Mouse (Mus musculus) c-Kit-positive CD71-positive TER-119-positive erythroid progenitor cells, embryonic 14.5 days (primary cell): ENCODE data around the gene Sppl2a.
A peak's percentile ranks its signal among the peaks of the same experiment; 100 is the strongest.
"Not testable (repeated sequence)": the region's sequence is repeated elsewhere in the genome, so short reads cannot be mapped to it uniquely, and the experiment has no call there.

Experiments
- DNase-seq: peaks from one replicate; pipeline ENCODE4 v3.0.0-alpha.2; 2013; ENCODE audit warnings: low spot score

The Sppl2a gene

GRCm38 (mm10) chr2:126932897-126933641 is at the start of gene Sppl2a:
TSS of gene Sppl2a (minus strand) at chr2:126933235.
- DNase-seq = peak; percentile 75

- DNase-seq = no peak
These were observed 44.4 kb upstream of the Sppl2a start for GRCm38 (mm10) chr2:126977428-126977827.

DNA sequence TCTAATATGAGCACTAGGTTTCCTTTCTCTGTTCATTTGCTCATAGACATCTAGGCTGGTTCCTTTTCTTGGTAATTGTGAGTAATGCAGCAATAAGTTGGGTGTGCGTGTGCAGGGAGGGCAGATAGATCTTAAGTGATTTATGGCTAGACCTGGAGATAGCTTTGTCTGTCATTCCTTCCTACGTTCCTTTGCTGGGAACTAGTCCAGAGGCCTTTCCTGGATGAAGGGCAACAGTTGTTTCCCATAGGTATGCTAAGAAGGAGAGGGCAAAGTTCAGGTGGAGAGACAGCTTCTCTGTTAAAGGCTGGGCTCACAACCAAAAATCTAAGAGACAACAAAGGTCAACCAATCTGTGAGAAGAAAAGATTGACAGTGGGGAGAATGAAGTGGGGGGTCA is 28.7 kb upstream of the Sppl2a start:
- no peak for DNase-seq

- no peak for DNase-seq
These were observed 22.6 kb upstream of the Sppl2a start for GRCm38 (mm10) chr2:126955671-126956070.

DNA sequence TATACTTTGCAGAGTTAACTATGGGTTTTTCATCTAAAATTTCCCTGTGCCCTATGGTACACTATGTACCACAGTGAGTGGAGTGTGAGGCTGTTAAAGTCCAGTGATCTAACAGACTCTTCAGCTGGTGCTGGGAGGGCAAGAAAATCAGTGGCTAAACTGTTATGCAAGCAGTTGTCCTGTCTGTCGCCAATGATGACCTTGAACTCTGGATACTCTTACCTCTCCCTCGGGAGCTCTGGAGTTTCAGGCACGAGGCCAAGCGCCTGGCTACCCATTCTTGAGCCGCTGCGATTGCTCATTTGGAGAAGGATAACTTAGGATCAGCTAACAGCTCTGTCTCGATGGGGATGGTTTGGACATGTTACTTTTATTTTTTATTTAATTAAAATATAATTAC is 18.1 kb upstream of the Sppl2a start:
- DNase-seq = no peak

DNA sequence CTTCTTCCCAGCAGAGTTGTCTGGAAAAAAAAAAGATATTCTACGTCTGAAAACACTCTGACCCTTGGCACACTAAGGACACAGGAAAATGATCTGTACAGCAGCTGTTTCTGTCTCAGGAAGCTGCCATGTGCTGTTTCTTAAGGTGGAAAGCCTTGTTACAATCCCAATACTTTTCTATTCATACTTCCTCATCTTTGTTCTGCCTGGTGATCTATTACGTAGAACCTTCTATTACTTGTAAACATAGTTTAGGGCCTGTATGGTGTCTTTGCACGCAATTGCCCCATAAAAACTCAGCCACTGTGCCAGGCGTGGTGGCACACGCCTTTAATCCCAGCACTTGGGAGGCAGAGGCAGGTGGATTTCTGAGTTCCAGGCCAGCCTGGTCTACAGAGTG is 17.4 kb upstream of the Sppl2a start:
- no peak for DNase-seq

GRCm38 (mm10) chr2:126949856-126950255 is 16.8 kb upstream of the Sppl2a start:
- no peak for DNase-seq

GRCm38 (mm10) chr2:126949297-126949696 is 16.3 kb upstream of the Sppl2a start:
- DNase-seq = not testable (repeated sequence)

GRCm38 (mm10) chr2:126948231-126948630 is 15.2 kb upstream of the Sppl2a start:
- no peak for DNase-seq

GRCm38 (mm10) chr2:126947646-126948045 is 14.6 kb upstream of the Sppl2a start:
- DNase-seq = no peak

DNA sequence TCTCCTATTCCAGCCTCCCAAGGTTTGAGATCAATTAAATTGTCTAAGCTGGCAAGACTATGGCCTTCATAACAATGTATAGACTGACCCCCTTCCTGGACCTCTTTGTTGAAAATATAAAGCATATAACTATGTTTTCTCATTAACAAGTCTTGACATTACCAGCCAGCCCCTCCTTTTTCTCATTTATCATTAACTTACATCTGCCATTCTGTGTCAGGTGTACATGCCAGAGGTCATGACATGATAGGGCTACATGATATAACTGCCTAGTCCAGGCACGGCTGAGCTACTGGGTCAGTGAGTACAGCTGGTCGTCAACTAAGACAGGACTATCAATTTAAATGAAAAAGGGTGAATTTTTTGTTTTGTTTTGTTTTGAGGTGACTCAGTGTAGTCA is 10.2 kb upstream of the Sppl2a start:
- DNase-seq = no peak

DNA sequence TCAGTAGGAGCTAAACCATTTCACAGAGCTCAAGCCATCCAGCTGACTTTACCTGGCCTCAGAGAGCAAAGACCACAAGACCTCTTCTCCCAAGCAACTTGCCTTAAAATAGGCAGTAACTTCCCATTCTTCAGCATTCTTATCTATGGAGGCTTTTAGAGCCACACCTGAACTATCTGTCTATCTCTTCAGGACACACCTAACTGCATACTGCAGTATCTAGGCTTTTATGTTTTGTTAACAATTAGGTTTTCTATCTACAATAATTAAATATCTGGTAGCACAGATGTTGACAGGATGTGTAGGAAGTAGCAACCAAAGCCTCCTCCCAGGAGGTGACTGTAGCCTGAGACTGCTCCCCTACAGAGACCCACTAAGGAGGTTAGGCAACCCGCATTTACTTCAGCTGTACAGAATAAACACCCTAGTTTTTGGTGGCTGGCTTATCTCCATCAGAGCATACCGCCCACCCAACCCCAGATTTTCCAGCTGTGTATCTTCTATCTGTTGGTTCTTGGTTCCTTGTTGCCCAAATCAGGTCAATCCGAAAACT is 7.4 kb upstream of the Sppl2a start:
- DNase-seq = no peak

GRCm38 (mm10) chr2:126938069-126938468 is 5.0 kb upstream of the Sppl2a start:
- DNase-seq = no peak

DNA sequence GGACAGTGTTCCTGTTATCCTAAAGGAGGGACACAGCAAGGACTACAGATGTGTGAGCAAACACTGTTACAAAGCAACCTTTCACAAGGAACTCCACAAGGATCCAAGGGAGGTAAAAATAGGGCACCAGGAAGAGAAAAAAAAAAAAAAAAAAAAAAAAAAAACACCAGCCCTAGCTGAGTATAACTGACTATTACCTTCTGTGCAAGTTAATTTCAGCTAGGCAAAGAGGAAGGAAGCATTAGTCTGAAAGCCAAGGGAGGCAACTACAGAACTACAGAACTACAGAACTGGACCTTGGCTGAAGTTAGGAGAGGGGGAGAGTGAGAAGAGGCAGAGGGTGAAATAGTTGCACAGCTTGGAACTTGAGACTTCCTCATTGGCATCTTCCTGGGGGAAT is 886 bp upstream of the Sppl2a start:
- DNase-seq = no peak

GRCm38 (mm10) chr2:126932261-126932896 is 656 bp downstream of the Sppl2a start:
- DNase-seq = peak; percentile 25

DNA sequence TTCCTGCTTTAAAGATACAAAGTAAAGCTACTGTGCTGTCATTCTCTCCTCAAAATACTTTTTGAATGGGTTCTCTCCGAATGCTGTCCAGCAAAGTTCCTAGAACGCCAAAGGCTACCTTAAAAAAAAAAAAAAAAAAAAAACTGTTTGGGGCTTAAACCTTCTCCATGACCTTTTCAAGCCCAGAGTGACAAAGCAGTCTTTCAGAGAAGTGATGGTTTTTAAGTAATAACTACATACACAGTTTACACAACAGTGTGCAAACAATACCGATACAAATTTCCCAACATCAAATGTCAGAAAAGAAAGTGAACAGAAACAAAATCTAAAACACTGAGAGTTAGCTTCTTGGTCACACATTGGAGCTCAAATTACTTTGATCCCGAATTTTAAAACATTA is 1.3 kb downstream of the Sppl2a start:
- DNase-seq = no peak

GRCm38 (mm10) chr2:126928681-126929080 is 4.4 kb downstream of the Sppl2a start:
- DNase-seq = no peak

- no peak for DNase-seq
These were observed 12.5 kb downstream of the Sppl2a start for GRCm38 (mm10) chr2:126920358-126921060.

DNA sequence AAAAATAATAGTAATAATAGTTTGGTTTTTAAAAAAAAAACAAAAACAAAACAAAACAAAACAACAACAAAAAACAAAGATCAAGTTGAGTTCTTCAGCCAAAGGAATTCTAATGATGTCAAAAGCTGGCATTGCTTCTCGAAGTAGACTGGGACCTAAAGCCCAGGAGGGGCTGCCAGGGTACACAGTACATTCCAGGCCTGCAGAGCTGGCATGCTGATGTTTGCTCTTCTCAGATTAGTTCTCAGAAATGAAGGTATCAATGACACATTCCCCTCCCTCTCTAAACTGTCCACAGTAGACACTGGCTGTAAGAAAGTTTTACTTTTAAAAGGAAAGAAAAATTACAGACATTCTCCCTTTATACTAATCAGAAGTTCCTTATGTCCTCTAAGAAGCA is 16.8 kb downstream of the Sppl2a start:
- DNase-seq = no peak

GRCm38 (mm10) chr2:126914096-126914495 is 18.9 kb downstream of the Sppl2a start:
- DNase-seq = no peak

- no peak for DNase-seq
These were observed 28.9 kb downstream of the Sppl2a start for GRCm38 (mm10) chr2:126904162-126904561.

DNA sequence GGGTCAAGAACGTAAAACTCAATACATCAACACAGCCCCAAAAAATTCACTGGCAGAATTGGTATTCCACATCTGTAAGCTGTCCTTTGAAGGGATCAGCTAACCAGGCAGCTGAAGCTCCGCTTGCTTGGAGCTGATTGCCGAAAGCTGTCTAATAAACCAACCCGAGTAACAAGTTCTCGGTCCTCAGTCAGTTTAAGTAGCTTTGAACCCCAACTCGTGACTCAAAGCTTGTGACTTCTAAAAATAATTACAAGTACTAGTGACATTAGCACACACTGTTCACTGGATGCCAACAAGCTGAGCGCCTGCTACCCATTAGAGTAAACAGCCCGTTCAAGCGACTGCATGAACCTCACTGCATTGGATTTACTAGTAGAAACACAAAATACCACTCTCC is 35.5 kb downstream of the Sppl2a start:
- DNase-seq = no peak

DNA sequence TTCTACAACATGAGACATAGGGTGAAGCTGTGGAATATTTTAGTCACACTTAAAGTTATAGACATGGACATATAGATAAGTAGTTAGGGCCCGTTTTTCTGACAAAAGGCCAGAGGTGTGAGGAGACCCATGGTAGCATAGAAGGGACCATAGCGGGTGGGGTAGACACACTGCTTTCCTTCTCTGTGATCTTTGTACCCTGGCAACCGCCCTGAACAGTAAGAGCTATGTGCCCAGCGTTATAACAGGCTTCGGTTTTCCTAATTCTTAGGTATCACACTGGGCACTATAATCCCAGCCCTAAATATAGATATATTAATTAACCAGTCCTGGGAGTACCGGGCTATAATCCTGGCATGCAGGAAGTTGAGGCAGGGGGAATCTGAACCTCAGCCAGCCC is 36.1 kb downstream of the Sppl2a start:
- no peak for DNase-seq
